Mouse (Mus musculus): ENCODE data around the gene Gm34653.

DNA sequence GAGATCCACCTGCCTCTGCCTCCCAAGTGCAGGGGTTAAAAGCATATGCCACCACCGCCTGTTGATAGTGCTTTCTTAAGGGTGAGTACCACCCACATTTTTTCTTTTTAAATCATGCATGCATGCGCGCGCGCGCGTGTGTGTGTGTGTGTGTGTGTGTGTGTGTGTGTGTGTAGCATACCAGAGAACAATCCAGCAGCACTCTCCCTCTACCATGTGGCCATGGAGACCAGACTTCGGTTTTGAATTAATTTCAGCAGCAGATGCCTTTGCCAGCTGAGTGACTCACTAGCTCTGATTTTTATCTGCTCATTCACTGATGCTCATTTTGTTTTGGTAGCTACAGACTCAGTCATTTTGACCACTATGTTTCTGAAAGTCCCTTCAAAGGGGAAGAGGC is 8.9 kb downstream of the Gm34653 start:
- TF ChIP-seq POLR2A (IDR thresholded peaks at IDR 0.05; ENCODE audit: borderline replicate concordance, insufficient read depth, low read length) (no peak), CTCF (IDR thresholded peaks at IDR 0.05; ENCODE audit: borderline replicate concordance, insufficient read depth, low read depth, low read length) (no peak)
